Mouse (Mus musculus) CH12.LX (cell line): ENCODE results near the gene Kcmf1. TPM values are rescaled to one million over a fixed set of nuclear protein-coding genes. Genes with fewer than 3 reads are reported as not detected.
"Not testable (repeated sequence)": the region's sequence is repeated elsewhere in the genome, so short reads cannot be mapped to it uniquely, and the experiment has no call there.

ENCODE experiments used
- DNase-seq: peaks from one replicate; pipeline ENCODE4 v3.0.0-alpha.2; 2013; ENCODE audit errors: extremely low read depth
- H3K27ac ChIP-seq: 2 replicates; pipeline ENCODE4 v1.5.1; 2012; ENCODE audit warnings: low read depth, mild to moderate bottlenecking, control low read depth, moderate library complexity; ENCODE audit not compliant: insufficient read depth
- H3K27me3 ChIP-seq: replicated peaks from 2 replicates; pipeline ENCODE3; 2012; ENCODE audit warnings: inconsistent platforms
- H3K36me3 ChIP-seq, 2 experiments: replicated peaks in 1 of 2; 2 replicates each; pipeline versions ENCODE3 to v1.6.1; 2012; ENCODE audit warnings: inconsistent platforms in 1 of 2, low read length in 1 of 2, mild to moderate bottlenecking in 1 of 2, mixed read lengths in 1 of 2, moderate library complexity in 1 of 2; ENCODE audit not compliant: control insufficient read depth in 1 of 2, insufficient read depth in 1 of 2
- H3K4me1 ChIP-seq, 2 experiments: 2 replicates each; pipeline ENCODE4 v1.6.1; 2012; ENCODE audit warnings: inconsistent platforms in 1 of 2, moderate library complexity in 1 of 2; ENCODE audit not compliant: insufficient read depth in 2 of 2, control insufficient read depth in 1 of 2
- H3K4me2 ChIP-seq: 2 replicates; pipeline ENCODE4 v1.6.1; 2012; ENCODE audit warnings: low read depth, mild to moderate bottlenecking, control low read depth; ENCODE audit not compliant: poor library complexity, insufficient read depth, severe bottlenecking
- H3K4me3 ChIP-seq, 3 experiments: fragments of 150-350 bp in 1 of 3; sonication (generic) in 1 of 3; replicated peaks in 1 of 3; 2 replicates each; pipeline versions ENCODE3 to v1.5.1; 2011 to 2012; ENCODE audit warnings: low read depth in 2 of 3, low read length in 2 of 3, mild to moderate bottlenecking in 2 of 3, moderate library complexity in 2 of 3, control low read depth in 1 of 3, improper control_type of control experiment in 1 of 3, inconsistent platforms in 1 of 3, mixed read lengths in 1 of 3; ENCODE audit not compliant: poor library complexity in 1 of 3
- H3K79me2 ChIP-seq: replicated peaks from 2 replicates; pipeline ENCODE4 v1.6.1; 2012; ENCODE audit warnings: mild to moderate bottlenecking, moderate library complexity; ENCODE audit not compliant: control insufficient read depth, poor library complexity, insufficient read depth, severe bottlenecking; ENCODE audit errors: extremely low read depth
- H3K9ac ChIP-seq: 2 replicates; pipeline ENCODE4 v1.6.1; 2012; ENCODE audit warnings: low read depth, mild to moderate bottlenecking, control low read depth, moderate library complexity; ENCODE audit not compliant: insufficient read depth
- H3K9me3 ChIP-seq: replicated peaks from 2 replicates; pipeline ENCODE3; 2012; ENCODE audit warnings: low read length, inconsistent platforms, mixed read lengths
- CHD2 ChIP-seq: IDR thresholded peaks from 2 replicates; pipeline ENCODE4 v1.6.1; 2011; ENCODE audit warnings: low read length, improper control_type of control experiment
- CTCF ChIP-seq, 2 experiments: IDR thresholded peaks in 1 of 2; conservative IDR thresholded peaks in 1 of 2; 2 replicates each; pipeline ENCODE4 v1.5.1; 2011 to 2012; ENCODE audit warnings: low read depth in 2 of 2, low read length in 2 of 2, improper control_type of control experiment in 1 of 2, inconsistent platforms in 1 of 2, mild to moderate bottlenecking in 1 of 2, moderate library complexity in 1 of 2
- EP300 ChIP-seq: IDR thresholded peaks from 2 replicates; pipeline ENCODE4 v1.6.1; 2011; ENCODE audit warnings: low read length, improper control_type of control experiment
- ETS1 ChIP-seq: conservative IDR thresholded peaks from 2 replicates; pipeline ENCODE4 v1.6.1; 2012; ENCODE audit warnings: low read depth, mild to moderate bottlenecking, inconsistent platforms, low read length, improper control_type of control experiment, moderate library complexity
- HCFC1 ChIP-seq: IDR thresholded peaks from 2 replicates; pipeline ENCODE4 v1.6.1; 2012; ENCODE audit warnings: low read depth, mild to moderate bottlenecking, inconsistent platforms, low read length, improper control_type of control experiment
- JUN ChIP-seq: IDR thresholded peaks from 2 replicates; pipeline ENCODE4 v1.6.1; 2011; ENCODE audit warnings: low read depth, mild to moderate bottlenecking, low read length, improper control_type of control experiment, moderate library complexity; ENCODE audit not compliant: insufficient read depth
- JUND ChIP-seq: conservative IDR thresholded peaks from 2 replicates; pipeline ENCODE4 v1.6.1; 2011; ENCODE audit warnings: low read depth, low read length, improper control_type of control experiment
- MAFK ChIP-seq: IDR thresholded peaks from 2 replicates; pipeline ENCODE4 v1.6.1; 2011; ENCODE audit warnings: low read length, improper control_type of control experiment; ENCODE audit not compliant: insufficient replicate concordance
- MXI1 ChIP-seq: IDR thresholded peaks from 2 replicates; pipeline ENCODE4 v1.6.1; 2011; ENCODE audit warnings: mild to moderate bottlenecking, low read depth, low read length, improper control_type of control experiment
- MYC ChIP-seq: IDR thresholded peaks from 2 replicates; pipeline ENCODE4 v1.6.1; 2011; ENCODE audit warnings: low read depth, mild to moderate bottlenecking, improper control_type of control experiment, low read length
- NELFE ChIP-seq: IDR thresholded peaks from 2 replicates; pipeline ENCODE4 v1.6.1; 2011; ENCODE audit warnings: low read depth, low read length, improper control_type of control experiment
- PAX5 ChIP-seq: IDR thresholded peaks from 2 replicates; pipeline ENCODE4 v1.6.1; 2012; ENCODE audit warnings: low read length, inconsistent platforms, mixed read lengths
- POLR2A ChIP-seq: IDR thresholded peaks from 2 replicates; pipeline ENCODE4 v1.6.1; 2011; ENCODE audit warnings: low read depth, mild to moderate bottlenecking, improper control_type of control experiment, low read length
- POLR2AphosphoS2 ChIP-seq: IDR thresholded peaks from 2 replicates; pipeline ENCODE4 v1.6.1; 2011; ENCODE audit warnings: low read depth, low read length, improper control_type of control experiment
- RAD21 ChIP-seq: IDR thresholded peaks from 2 replicates; pipeline ENCODE4 v1.6.1; 2011; ENCODE audit warnings: low read depth, mild to moderate bottlenecking, low read length, improper control_type of control experiment, moderate library complexity
- RCOR1 ChIP-seq: conservative IDR thresholded peaks from 2 replicates; pipeline ENCODE4 v1.6.1; 2012; ENCODE audit warnings: low read depth, mild to moderate bottlenecking, inconsistent platforms, low read length, improper control_type of control experiment
- SMC3 ChIP-seq: IDR thresholded peaks from 2 replicates; pipeline ENCODE4 v1.6.1; 2011; ENCODE audit warnings: low read depth, low read length, improper control_type of control experiment
- TBP ChIP-seq: conservative IDR thresholded peaks from 2 replicates; pipeline ENCODE4 v1.6.1; 2011; ENCODE audit warnings: low read depth, low read length, improper control_type of control experiment
- TCF12 ChIP-seq: IDR thresholded peaks from 2 replicates; pipeline ENCODE4 v1.6.1; 2014; ENCODE audit warnings: low read depth, mild to moderate bottlenecking, inconsistent platforms, low read length, improper control_type of control experiment
- UBTF ChIP-seq: IDR thresholded peaks from 2 replicates; pipeline ENCODE4 v1.6.1; 2012; ENCODE audit warnings: low read depth, mild to moderate bottlenecking, inconsistent platforms, low read length, improper control_type of control experiment, moderate library complexity
- USF2 ChIP-seq: conservative IDR thresholded peaks from 2 replicates; pipeline ENCODE4 v1.6.1; 2011; ENCODE audit warnings: low read depth, low read length, improper control_type of control experiment
- ZC3H11A ChIP-seq: IDR thresholded peaks from 2 replicates; pipeline ENCODE4 v1.6.1; 2012; ENCODE audit warnings: low read depth, mild to moderate bottlenecking, inconsistent platforms, low read length, improper control_type of control experiment
- ZNF384 ChIP-seq: IDR thresholded peaks from 2 replicates; pipeline ENCODE4 v1.6.1; 2012; ENCODE audit warnings: low read depth, low read length, improper control_type of control experiment, inconsistent platforms
- dilution Hi-C: fragments of 300-500 bp; cut with MboI; formaldehyde crosslinking; loops from 2 replicates; pipeline ENCODE4 v1.14.3; 2020; ENCODE audit warnings: low sequenced_read_pairs; ENCODE audit not compliant: extremely low pct_unique_long_range_greater_than_20kb, extremely low pct_ligation_motif_present
- in situ Hi-C: fragments of 300-500 bp; cut with MboI; formaldehyde crosslinking; loops from 3 replicates; pipeline ENCODE4 v1.14.3; 2019; ENCODE audit warnings: low sequenced_read_pairs, low pct_ligation_motif_present, low pct_unique_long_range_greater_than_20kb, mixed read lengths
- polyA plus RNA-seq: library from polyadenylated mRNA; unstranded; fragments of >175 nt; gene quantifications from 2 replicates; pipeline ENCODE4 v1.2.1, GENCODE M21; 2012; ENCODE audit warnings: low read depth; ENCODE audit not compliant: insufficient read length
- total RNA-seq, 2 experiments: library from RNA; depleted of rRNA; stranded (reverse); fragments of 300-350 nt in 1 of 2; fragments of >200 nt in 1 of 2; gene quantifications; 2 replicates each; pipeline ENCODE4 v1.2.3; 2012 to 2014

Gene Kcmf1
- total and polyA plus RNA-seq, 3 experiments: 98.0 to 207 (median 108) TPM

DNA sequence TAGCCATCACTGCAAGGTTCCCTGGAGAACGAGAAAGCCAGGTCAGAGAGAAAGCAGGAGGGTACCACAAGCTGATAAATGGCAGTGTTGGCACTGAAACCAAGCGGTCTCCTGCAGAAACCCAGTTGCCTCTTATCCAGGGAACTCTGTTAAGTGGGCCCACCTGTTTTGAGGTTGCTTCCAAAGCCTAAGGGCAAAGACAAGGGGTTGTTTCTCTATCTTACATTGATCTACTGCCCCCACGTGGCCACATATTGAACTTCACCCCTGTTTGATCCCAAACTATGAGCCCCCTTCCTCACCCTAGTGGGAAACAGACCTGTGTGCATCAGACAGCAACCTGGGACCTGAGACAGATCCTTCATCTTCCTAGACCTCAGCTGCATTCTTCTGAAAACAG lies 68.5 kb downstream of the Kcmf1 start:
- dilution Hi-C loops: no loop called here
- no peaks in the 10 kb centered on the region for H3K27me3 ChIP-seq
- no peaks in the 10 kb centered on the region for H3K4me1 ChIP-seq
- no peak overlapping the region for H3K4me3 ChIP-seq
- no peak overlapping the region for H3K27ac ChIP-seq
- TF ChIP-seq CTCF (conservative IDR thresholded peaks at IDR 0.05 in 1 of 2, IDR thresholded peaks at IDR 0.05 in 1 of 2; ENCODE audit: low read depth in 2 of 2, low read length in 2 of 2) (peak; percentile 81 to 84), SMC3 (peak; percentile 72), PAX5 (no peak), ZC3H11A (no peak), HCFC1 (no peak), RAD21 (peak; percentile 82), UBTF (no peak)
- no peak overlapping the region for H3K9ac ChIP-seq
- in situ Hi-C loops: loop anchor here (10.0 to 25.0 kb wide), 3 partner anchors 166 to 419 kb away; partner anchors contain the start of gene Ggcx
- no peak overlapping the region for H3K4me2 ChIP-seq
- H3K9me3 ChIP-seq: peaks cover 3% of the 10 kb centered on the region
- no peaks in the 10 kb centered on the region for H3K79me2 ChIP-seq
- peak; percentile 59 for DNase-seq
- H3K36me3 ChIP-seq: peaks cover 0 to 1% of the 10 kb centered on the region in 2 experiments

- H3K27ac ChIP-seq: no peak overlapping the region
- in situ Hi-C loops: loop anchor here (25.0 kb wide), 2 partner anchors 333 to 417 kb away; partner anchors contain the start of gene Ggcx
- dilution Hi-C loops: no loop called here
- TF ChIP-seq ZNF384 (no peak), SMC3 (peak; percentile 38), JUN (no peak), MXI1 (no peak), TCF12 (no peak), RAD21 (peak; percentile 39), RCOR1 (no peak), MYC (no peak), ETS1 (no peak), EP300 (no peak), CHD2 (no peak), CTCF (conservative IDR thresholded peaks at IDR 0.05 in 1 of 2, IDR thresholded peaks at IDR 0.05 in 1 of 2; ENCODE audit: low read depth in 2 of 2, low read length in 2 of 2) (peak; percentile 47 to 55), TBP (no peak), MAFK (no peak), ZC3H11A (no peak), USF2 (no peak), POLR2AphosphoS2 (no peak), POLR2A (no peak), NELFE (no peak), JUND (no peak)
- peaks cover 3% of the 10 kb centered on the region for H3K9me3 ChIP-seq
- H3K9ac ChIP-seq: no peak overlapping the region
- H3K4me1 ChIP-seq: no peaks in the 10 kb centered on the region
- no peak overlapping the region for H3K4me3 ChIP-seq
- H3K27me3 ChIP-seq: no peaks in the 10 kb centered on the region
- DNase-seq: peak; percentile 33
- H3K4me2 ChIP-seq: no peak overlapping the region
- H3K36me3 ChIP-seq: no peaks in the 10 kb centered on the region
- H3K79me2 ChIP-seq: no peaks in the 10 kb centered on the region
Observed at GRCm38 (mm10) chr6:72828857-72829256, 70.9 kb downstream of the Kcmf1 start.

- H3K36me3 ChIP-seq, H3K27ac ChIP-seq, H3K9ac ChIP-seq, H3K9me3 ChIP-seq, DNase-seq, dilution Hi-C loops, H3K4me1 ChIP-seq, H3K4me3 ChIP-seq, H3K4me2 ChIP-seq, H3K27me3 ChIP-seq, H3K79me2 ChIP-seq: not testable (repeated sequence)
- in situ Hi-C loops: loop anchor here (25.0 kb wide), 2 partner anchors 334 to 416 kb away; partner anchors contain the start of gene Ggcx
Observed at GRCm38 (mm10) chr6:72828037-72828436, 71.7 kb downstream of the Kcmf1 start.
